Mouse (Mus musculus) cerebellum, adult 2 months (tissue): ENCODE results near the gene Ncoa1.

ENCODE experiments used
- CTCF ChIP-seq: fragments of 200-500 bp; IDR thresholded peaks from 2 replicates; pipeline ENCODE4 v1.5.1; 2011; ENCODE audit warnings: low read depth, mild to moderate bottlenecking, control low read depth, low read length, moderate library complexity, borderline replicate concordance; ENCODE audit not compliant: insufficient read depth
- POLR2A ChIP-seq: fragments of 200-500 bp; IDR thresholded peaks from 2 replicates; pipeline ENCODE4 v1.6.1; 2011; ENCODE audit warnings: low read length, control low read depth, borderline replicate concordance; ENCODE audit not compliant: insufficient read depth

GRCm38 (mm10) chr12:4391256-4391655 is 85.7 kb downstream of the Ncoa1 start:
- TF ChIP-seq POLR2A (no peak), CTCF (no peak)
